Mouse (Mus musculus): ENCODE measurements at regions not wholly inside any gene's neighbourhood (a gene's known extent, or its start where the extent isn't known, plus 50 kb on each side); places are given as distances from the start of the nearest gene placed in this dataset.
A peak's percentile ranks its signal among the peaks of the same experiment; 100 is the strongest.
"Not testable (repeated sequence)": the region's sequence is repeated elsewhere in the genome, so short reads cannot be mapped to it uniquely, and the experiment has no call there.

DNA sequence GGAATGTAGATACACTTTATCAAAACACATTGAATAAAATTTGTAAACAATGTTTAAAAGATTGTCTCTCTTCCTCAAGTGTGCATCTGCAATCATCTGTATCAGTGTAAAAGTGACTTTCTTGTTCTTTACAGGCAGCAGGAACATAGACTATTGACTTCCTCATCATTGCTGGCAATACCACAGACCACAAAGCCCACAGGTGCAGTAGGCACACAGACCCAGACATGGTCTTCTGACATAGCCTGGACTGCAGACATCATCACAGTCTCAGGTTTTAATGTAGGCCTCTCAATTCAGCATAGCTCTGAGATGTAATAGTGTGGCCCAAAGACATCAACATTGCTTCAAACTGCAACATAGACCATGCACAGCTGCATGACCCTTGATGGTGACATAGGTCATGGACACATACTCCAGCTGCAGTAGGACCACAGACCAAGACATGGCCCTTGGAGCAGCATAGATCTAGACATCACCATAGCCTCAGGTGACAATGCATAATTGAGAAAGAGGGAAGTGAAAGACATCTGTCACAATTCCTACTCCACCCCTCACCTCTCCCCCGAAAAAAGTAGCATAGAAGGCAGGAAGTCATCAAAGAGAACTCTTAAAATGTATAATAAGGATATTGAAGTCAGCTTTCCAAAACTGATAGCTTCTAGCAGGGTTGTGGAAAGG, 74.1 kb upstream of the Speer2 start:
- ATAC-seq (ENCODE audit: insufficient number of reproducible peaks, low FRiP score, low TSS enrichment, low read depth): no peak
- Histone ChIP-seq H3K36me3 (no peaks in the 10 kb centered on the region), H3K4me2 (replicated peaks) (no peak overlapping the region), H3K9me3 (replicated peaks) (no peaks in the 10 kb centered on the region), H3K4me3 (replicated peaks) (no peak overlapping the region), H3K4me1 (no peaks in the 10 kb centered on the region), H3K27ac (replicated peaks) (no peak overlapping the region), H3K27me3 (no peaks in the 10 kb centered on the region), H3K9ac (no peak overlapping the region)
- WGBS: 59% methylated on average over 1 of the region's 1 CpGs

DNA sequence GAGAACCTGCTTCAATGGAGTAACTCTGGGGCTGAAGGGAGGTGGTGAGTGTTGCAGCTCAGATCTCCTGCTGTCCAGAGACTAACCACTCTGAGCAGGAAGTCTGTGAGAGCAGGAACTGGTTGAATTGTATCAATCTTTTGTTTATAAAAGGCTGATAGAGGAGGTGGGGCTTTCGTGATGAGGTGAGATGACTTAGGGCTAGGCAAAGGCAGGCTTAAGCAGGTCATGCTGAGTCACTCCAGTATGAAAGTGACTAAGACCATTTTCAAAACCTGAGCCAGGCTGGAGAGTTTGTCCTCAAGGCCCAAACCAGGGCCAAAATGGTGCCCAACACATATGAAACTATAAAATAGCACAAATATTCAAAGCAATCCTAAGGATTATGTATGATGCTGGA, 80.1 kb upstream of the Speer2 start:
- WGBS: 68% methylated on average over 1 of the region's 1 CpGs
- Histone ChIP-seq H3K4me2 (replicated peaks) (no peak overlapping the region), H3K4me1 (no peaks in the 10 kb centered on the region), H3K36me3 (no peaks in the 10 kb centered on the region), H3K27ac (replicated peaks) (no peak overlapping the region), H3K4me3 (replicated peaks) (no peak overlapping the region), H3K9me3 (replicated peaks) (no peaks in the 10 kb centered on the region), H3K27me3 (no peaks in the 10 kb centered on the region), H3K9ac (no peak overlapping the region)
- no peak for ATAC-seq (ENCODE audit: insufficient number of reproducible peaks, low FRiP score, low TSS enrichment, low read depth)

DNA sequence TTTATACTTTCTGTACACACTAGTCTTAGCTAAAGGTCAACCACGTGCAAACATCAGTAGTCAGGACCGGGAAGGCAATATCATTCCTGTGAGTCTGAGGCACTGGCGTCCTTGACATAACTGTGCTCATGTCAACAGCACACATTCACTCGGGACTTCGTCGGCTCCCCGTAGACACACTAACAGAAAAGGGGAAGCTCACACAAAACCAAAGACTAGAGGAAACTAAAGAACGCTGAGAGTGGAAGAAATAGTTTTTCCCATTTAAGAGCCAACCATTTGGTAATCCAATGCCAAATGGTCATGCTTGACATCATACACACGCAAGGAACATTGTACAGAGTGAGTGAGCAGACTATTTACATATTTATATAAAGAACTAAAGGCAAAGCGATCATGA, 85.2 kb upstream of the Speer2 start:
- Histone ChIP-seq H3K9ac (no peak overlapping the region), H3K4me3 (replicated peaks) (no peak overlapping the region), H3K36me3 (no peaks in the 10 kb centered on the region), H3K27ac (replicated peaks) (no peak overlapping the region), H3K4me2 (replicated peaks) (no peak overlapping the region), H3K9me3 (replicated peaks) (no peaks in the 10 kb centered on the region), H3K27me3 (no peaks in the 10 kb centered on the region), H3K4me1 (no peaks in the 10 kb centered on the region)
- ATAC-seq (ENCODE audit: insufficient number of reproducible peaks, low FRiP score, low TSS enrichment, low read depth): no peak
- 83% methylated on average over 10 of the region's 10 CpGs for WGBS

DNA sequence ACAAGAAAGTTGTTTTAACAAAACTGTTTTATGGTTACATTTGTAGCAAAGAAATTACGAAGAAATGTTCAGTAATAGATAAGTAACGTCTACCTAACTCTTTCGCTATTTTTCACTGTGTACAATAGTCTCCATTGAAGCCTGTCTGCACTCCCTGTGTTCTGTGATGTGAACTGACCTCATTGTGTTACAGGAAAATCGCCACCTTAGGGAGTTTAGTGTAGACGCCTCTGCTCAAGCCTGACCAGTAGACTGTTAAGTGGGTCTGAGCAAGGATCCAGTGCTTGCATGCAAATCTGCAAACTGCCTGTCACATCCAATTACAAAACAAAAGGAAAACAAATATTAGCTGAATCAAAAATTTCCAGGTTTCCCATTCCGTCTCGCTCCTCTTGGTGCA, 85.8 kb upstream of the Speer2 start:
- Histone ChIP-seq H3K4me1 (no peaks in the 10 kb centered on the region), H3K9ac (no peak overlapping the region), H3K4me3 (replicated peaks) (no peak overlapping the region), H3K4me2 (replicated peaks) (no peak overlapping the region), H3K9me3 (replicated peaks) (no peaks in the 10 kb centered on the region), H3K27ac (replicated peaks) (no peak overlapping the region), H3K27me3 (no peaks in the 10 kb centered on the region), H3K36me3 (no peaks in the 10 kb centered on the region)
- ATAC-seq (ENCODE audit: insufficient number of reproducible peaks, low FRiP score, low TSS enrichment, low read depth): no peak
- WGBS: 78% methylated on average over 7 of the region's 7 CpGs

DNA sequence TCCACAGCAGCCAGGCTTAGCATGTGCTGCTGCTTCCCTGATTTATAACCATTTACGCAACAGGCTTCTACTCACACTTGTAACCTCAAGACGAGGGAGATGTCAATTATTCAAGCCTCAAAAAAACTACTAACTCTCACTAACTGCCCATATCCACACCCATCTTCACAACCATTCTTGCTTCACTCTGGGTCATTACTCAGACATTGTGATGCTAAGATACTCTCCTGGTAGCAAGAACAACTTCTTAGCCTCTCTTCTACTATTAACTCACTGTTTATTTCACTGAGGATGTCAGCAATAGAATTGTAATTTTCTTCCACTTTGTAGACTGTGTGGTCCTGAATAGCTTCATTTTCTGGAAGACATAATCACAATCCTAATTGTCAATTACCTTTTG, 88.0 kb upstream of the Speer2 start:
- H3K36me3 ChIP-seq: no peaks in the 10 kb centered on the region
- H3K27me3 ChIP-seq: no peaks in the 10 kb centered on the region
- 85% methylated on average over 2 of the region's 2 CpGs for WGBS
- ATAC-seq (ENCODE audit: insufficient number of reproducible peaks, low FRiP score, low TSS enrichment, low read depth): no peak
- no peak overlapping the region for H3K4me3 ChIP-seq (replicated peaks)
- H3K4me1 ChIP-seq: no peaks in the 10 kb centered on the region
- no peak overlapping the region for H3K27ac ChIP-seq (replicated peaks)
- no peaks in the 10 kb centered on the region for H3K9me3 ChIP-seq (replicated peaks)
- no peak overlapping the region for H3K9ac ChIP-seq
- H3K4me2 ChIP-seq (replicated peaks): no peak overlapping the region

DNA sequence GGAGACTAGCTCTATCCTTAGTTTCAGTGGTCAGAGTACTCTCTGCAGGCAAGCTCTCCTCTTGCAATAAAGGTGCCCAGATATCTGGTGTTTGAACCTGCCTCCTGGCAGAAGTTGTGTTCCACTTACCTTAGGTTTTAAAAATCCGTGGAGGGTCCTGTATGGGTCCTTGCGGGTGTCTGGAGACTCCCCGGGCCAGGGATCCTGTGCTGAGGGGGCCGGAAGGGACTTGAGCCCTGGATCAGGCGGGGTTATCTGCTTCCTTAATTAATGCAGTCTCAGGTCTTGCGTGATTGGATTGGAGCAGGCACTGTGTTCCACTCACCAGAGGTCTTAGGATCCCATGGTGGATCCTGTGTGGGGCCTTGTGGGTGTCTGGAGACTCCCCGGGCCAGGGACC, 103.0 kb upstream of the Speer2 start:
- H3K9me3 ChIP-seq (replicated peaks); H3K27ac ChIP-seq (replicated peaks); H3K9ac ChIP-seq; H3K36me3 ChIP-seq; H3K27me3 ChIP-seq; ATAC-seq (ENCODE audit: insufficient number of reproducible peaks, low FRiP score, low TSS enrichment, low read depth); H3K4me3 ChIP-seq (replicated peaks); H3K4me2 ChIP-seq (replicated peaks); H3K4me1 ChIP-seq: not testable (repeated sequence)
- 92% methylated on average over 7 of the region's 7 CpGs for WGBS

DNA sequence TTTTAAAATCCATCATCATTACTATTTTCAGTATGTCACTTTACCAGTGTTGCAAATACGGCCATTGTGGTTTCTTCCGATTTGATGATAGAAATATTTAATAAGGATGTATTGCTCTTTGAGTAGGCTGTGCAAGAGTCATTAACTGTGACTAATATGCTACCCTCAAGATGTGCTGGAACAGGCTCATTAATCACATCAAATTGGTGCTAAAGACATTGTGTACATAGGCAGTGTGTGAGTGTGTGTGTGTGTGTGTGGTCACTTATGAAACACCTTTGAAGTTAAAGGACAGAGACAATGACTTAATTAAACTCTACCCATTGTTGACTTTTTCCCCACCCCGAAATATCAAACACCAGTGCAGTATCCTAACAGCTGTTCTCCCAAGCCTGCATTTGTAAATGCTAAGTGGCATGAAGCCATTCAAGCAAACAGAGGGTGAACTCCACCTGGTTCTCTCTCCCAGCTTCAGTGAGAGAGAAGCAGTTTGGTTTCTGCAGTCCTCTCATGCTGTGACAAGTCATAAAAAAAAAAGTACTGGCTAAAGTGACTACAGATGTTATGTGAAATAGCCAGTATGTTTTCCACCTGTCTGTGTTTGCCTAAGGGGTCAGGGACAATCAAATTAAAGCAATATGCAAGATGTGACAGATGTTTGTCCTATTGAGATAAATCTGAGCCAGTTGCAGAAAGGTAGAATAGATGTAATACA, 116.4 kb upstream of the Speer2 start:
- no peaks in the 10 kb centered on the region for H3K36me3 ChIP-seq
- 63% methylated on average over 3 of the region's 3 CpGs for WGBS
- H3K4me3 ChIP-seq (replicated peaks): no peak overlapping the region
- H3K9me3 ChIP-seq (replicated peaks): no peaks in the 10 kb centered on the region
- H3K4me2 ChIP-seq (replicated peaks): no peak overlapping the region
- no peak overlapping the region for H3K27ac ChIP-seq (replicated peaks)
- no peaks in the 10 kb centered on the region for H3K4me1 ChIP-seq
- H3K9ac ChIP-seq: no peak overlapping the region
- H3K27me3 ChIP-seq: no peaks in the 10 kb centered on the region
- no peak for ATAC-seq (ENCODE audit: insufficient number of reproducible peaks, low FRiP score, low TSS enrichment, low read depth)

DNA sequence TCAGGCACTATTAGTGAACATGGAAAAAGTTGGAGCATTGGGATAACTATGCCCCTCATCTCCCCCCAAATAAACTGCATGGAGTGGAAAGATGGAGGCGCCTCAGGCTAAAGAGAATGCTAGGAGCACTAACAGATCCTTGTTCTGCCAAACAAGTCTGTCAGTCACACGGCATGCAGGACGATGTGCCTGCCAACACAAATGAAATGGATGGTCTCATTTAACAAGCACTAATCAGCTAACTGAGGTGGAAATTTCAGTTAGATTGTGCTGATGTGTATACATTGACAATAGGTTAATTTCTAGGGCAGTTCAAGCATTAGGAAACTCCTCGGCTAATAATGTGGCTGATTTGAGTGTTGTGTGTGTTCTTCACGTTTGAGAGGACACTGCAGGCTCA, 120.8 kb upstream of the Speer2 start:
- Histone ChIP-seq H3K4me2 (replicated peaks) (no peak overlapping the region), H3K27me3 (no peaks in the 10 kb centered on the region), H3K9me3 (replicated peaks) (no peaks in the 10 kb centered on the region), H3K27ac (replicated peaks) (no peak overlapping the region), H3K9ac (no peak overlapping the region), H3K36me3 (no peaks in the 10 kb centered on the region), H3K4me1 (no peaks in the 10 kb centered on the region), H3K4me3 (replicated peaks) (no peak overlapping the region)
- 30% methylated on average over 5 of the region's 5 CpGs for WGBS
- no peak for ATAC-seq (ENCODE audit: insufficient number of reproducible peaks, low FRiP score, low TSS enrichment, low read depth)

DNA sequence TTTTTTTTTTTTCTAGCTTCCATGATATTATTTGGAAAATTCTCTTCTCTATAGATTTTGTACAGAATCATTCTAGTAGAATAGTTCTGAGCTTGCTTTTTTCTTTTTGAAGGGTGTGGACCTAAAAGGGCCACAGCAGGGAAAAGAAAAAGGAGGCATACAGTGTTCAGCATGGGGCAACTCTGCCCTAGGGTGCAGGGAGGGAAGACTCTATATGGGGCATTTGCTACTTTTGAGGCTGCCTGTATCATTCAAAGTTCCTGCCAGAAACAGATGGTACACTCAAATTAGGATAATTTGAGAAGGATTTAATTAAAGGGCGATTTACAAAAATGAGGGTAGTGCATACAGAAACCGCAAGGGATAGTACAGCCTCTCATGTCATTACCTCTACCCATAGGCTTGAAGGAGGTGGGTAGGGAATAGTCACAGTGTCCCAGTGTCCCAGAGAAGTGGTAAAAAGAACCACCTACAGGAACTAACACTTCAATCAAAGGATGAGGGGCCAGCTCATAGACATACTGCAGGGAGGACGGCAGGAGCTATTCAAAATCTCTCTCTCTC, 128.4 kb upstream of the Speer2 start:
- H3K36me3 ChIP-seq: no peaks in the 10 kb centered on the region
- no peaks in the 10 kb centered on the region for H3K4me1 ChIP-seq
- no peak overlapping the region for H3K4me2 ChIP-seq (replicated peaks)
- no peak overlapping the region for H3K27ac ChIP-seq (replicated peaks)
- H3K9me3 ChIP-seq (replicated peaks): no peaks in the 10 kb centered on the region
- H3K27me3 ChIP-seq: no peaks in the 10 kb centered on the region
- ATAC-seq (ENCODE audit: insufficient number of reproducible peaks, low FRiP score, low TSS enrichment, low read depth): peak; percentile 47; the same call in 1 of the 2 replicates
- H3K4me3 ChIP-seq (replicated peaks): no peak overlapping the region
- WGBS: 58% methylated on average over 3 of the region's 3 CpGs
- H3K9ac ChIP-seq: no peak overlapping the region

DNA sequence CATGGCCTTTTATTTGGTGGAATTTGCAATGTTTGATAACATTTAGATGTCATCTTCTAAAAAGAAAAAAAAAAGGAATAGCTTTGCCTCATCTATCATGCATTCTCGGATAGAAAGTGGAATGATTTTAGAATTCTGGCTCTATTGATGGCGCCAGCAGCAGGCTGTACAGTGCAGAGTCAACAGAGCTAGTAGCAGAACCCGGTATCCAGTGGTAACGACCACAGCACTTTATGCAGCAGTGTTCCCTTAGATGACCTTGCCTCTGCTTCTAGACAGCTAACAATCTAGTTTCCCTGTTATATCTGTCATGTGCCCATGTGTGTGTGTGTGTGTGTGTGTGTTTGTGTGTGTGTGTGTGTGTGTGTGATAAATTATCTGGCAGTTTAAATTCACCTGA, 129.2 kb upstream of the Speer2 start:
- ATAC-seq (ENCODE audit: insufficient number of reproducible peaks, low FRiP score, low TSS enrichment, low read depth): no peak
- no peak overlapping the region for H3K9ac ChIP-seq
- H3K27ac ChIP-seq (replicated peaks): no peak overlapping the region
- no peaks in the 10 kb centered on the region for H3K9me3 ChIP-seq (replicated peaks)
- no peaks in the 10 kb centered on the region for H3K4me1 ChIP-seq
- no peaks in the 10 kb centered on the region for H3K27me3 ChIP-seq
- no peaks in the 10 kb centered on the region for H3K36me3 ChIP-seq
- H3K4me3 ChIP-seq (replicated peaks): no peak overlapping the region
- no peak overlapping the region for H3K4me2 ChIP-seq (replicated peaks)
- 79% methylated on average over 4 of the region's 4 CpGs for WGBS

DNA sequence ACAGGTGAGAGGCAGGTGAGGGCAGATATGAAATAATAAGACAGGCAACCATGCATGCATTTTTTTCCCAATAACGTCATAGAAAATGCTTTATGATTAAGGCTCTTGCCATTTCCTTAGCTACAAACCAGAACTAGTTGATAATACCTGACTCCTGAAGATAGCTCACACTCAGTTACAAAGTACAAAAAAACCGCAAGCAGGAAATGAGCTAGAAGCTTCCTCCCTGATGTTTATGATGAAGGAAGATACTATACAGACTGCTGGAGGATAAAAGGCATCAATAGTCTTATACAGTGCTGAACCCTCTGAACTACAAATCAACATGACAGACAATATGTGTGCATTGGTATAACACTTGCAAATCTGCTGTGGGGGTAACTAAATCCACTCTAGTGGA, 143.3 kb upstream of the Speer2 start:
- ATAC-seq (ENCODE audit: insufficient number of reproducible peaks, low FRiP score, low TSS enrichment, low read depth): no peak
- no peaks in the 10 kb centered on the region for H3K4me1 ChIP-seq
- no peak overlapping the region for H3K4me3 ChIP-seq (replicated peaks)
- 82% methylated on average over 2 of the region's 2 CpGs for WGBS
- H3K9me3 ChIP-seq (replicated peaks): no peaks in the 10 kb centered on the region
- H3K9ac ChIP-seq: no peak overlapping the region
- no peaks in the 10 kb centered on the region for H3K36me3 ChIP-seq
- H3K27ac ChIP-seq (replicated peaks): no peak overlapping the region
- H3K27me3 ChIP-seq: no peaks in the 10 kb centered on the region
- H3K4me2 ChIP-seq (replicated peaks): no peak overlapping the region

DNA sequence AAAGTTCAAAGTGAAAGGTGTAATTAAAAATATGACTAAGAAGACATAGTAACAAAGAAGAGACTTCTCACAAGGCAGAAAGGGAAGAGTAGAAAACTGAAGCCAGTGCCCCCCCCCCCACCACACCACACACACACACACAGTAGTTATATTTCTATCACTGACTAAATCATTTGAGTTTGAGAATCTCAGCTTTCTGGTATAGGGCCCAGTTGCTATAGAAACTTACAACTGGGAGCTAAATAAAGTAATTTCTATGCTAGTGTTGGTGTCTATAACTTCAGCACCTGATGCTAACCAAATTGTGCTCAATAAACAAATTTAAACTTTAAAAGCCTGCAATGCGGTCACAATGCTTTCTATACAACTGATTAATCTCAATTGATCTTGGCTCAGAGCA, 153.4 kb upstream of the Speer2 start:
- no peaks in the 10 kb centered on the region for H3K9me3 ChIP-seq (replicated peaks)
- H3K4me2 ChIP-seq (replicated peaks): no peak overlapping the region
- H3K27me3 ChIP-seq: no peaks in the 10 kb centered on the region
- no peaks in the 10 kb centered on the region for H3K4me1 ChIP-seq
- WGBS: 84% methylated on average over 1 of the region's 1 CpGs
- H3K27ac ChIP-seq (replicated peaks): no peak overlapping the region
- ATAC-seq (ENCODE audit: insufficient number of reproducible peaks, low FRiP score, low TSS enrichment, low read depth): no peak
- H3K9ac ChIP-seq: no peak overlapping the region
- H3K4me3 ChIP-seq (replicated peaks): no peak overlapping the region
- no peaks in the 10 kb centered on the region for H3K36me3 ChIP-seq

All from embryonic facial prominence, embryonic 15.5 days (tissue).